Mouse (Mus musculus) heart, adult 2 months (tissue): ENCODE data around the gene Cracr2a. TPM values are rescaled to one million over a fixed set of nuclear protein-coding genes. Genes with fewer than 3 reads are reported as not detected.

Experiments
- DNase-seq, 2 experiments: peaks; one replicate each; pipeline ENCODE4 v3.0.0; 2021
- H3K27ac ChIP-seq: fragments of 200-600 bp; 2 replicates; pipeline ENCODE4 v1.8.1; 2022
- H3K27me3 ChIP-seq: fragments of 200-500 bp; 2 replicates; pipeline ENCODE4 v1.6.1; 2012; ENCODE audit warnings: mild to moderate bottlenecking, low read length, inconsistent platforms, mixed read lengths; ENCODE audit not compliant: control insufficient read depth, insufficient read depth
- H3K36me3 ChIP-seq: fragments of 200-500 bp; 2 replicates; pipeline ENCODE4 v1.6.1; 2012; ENCODE audit warnings: low read length, inconsistent platforms; ENCODE audit not compliant: control insufficient read depth, insufficient read depth
- H3K4me1 ChIP-seq: fragments of 200-500 bp; 2 replicates; pipeline ENCODE4 v1.6.1; 2011; ENCODE audit warnings: low read length; ENCODE audit not compliant: control insufficient read depth, insufficient read depth
- H3K4me3 ChIP-seq: fragments of 200-600 bp; 2 replicates; pipeline ENCODE4 v1.8.1; 2022
- H3K79me2 ChIP-seq: fragments of 200-500 bp; replicated peaks from 2 replicates; pipeline ENCODE4 v1.6.1; 2012; ENCODE audit warnings: mild to moderate bottlenecking, inconsistent platforms, low read length, moderate library complexity, mixed read lengths; ENCODE audit not compliant: control insufficient read depth, insufficient read depth
- H3K9ac ChIP-seq: fragments of 200-500 bp; 2 replicates; pipeline ENCODE4 v1.6.1; 2012; ENCODE audit warnings: low read depth, mild to moderate bottlenecking, control low read depth, inconsistent platforms, low read length, mixed read lengths
- CTCF ChIP-seq: fragments of 200-600 bp; IDR thresholded peaks from 2 replicates; pipeline ENCODE4 v1.8.1; 2022; ENCODE audit warnings: antibody characterized with exemption, mild to moderate bottlenecking, moderate library complexity
- EP300 ChIP-seq: fragments of 200-500 bp; IDR thresholded peaks from 2 replicates; pipeline ENCODE4 v1.6.1; 2011; ENCODE audit warnings: low read depth, low read length, control low read depth; ENCODE audit not compliant: insufficient read depth
- POLR2A ChIP-seq: fragments of 200-500 bp; IDR thresholded peaks from 2 replicates; pipeline ENCODE4 v1.6.1; 2011; ENCODE audit warnings: mild to moderate bottlenecking, low read depth, low read length, control low read depth; ENCODE audit not compliant: insufficient read depth
- WGBS: fragments of 180-500 bp; shearing (Covaris S2); methylation state at CpG from one replicate; pipeline ENCODE4 v1.1.7; 2018; 5-methylcytosine and 5-hydroxymethylcytosine counted together
- intact Hi-C: fragments of 180-260 bp; cut with DNase I; formaldehyde crosslinking; loops from one replicate; pipeline ENCODE4 v1.15.1; 2025
- polyA plus RNA-seq: library from polyadenylated mRNA; depleted of rRNA; stranded (reverse); fragments of >200 nt; gene quantifications from 2 replicates; pipeline ENCODE4 v1.2.3, GENCODE M21; 2012; rRNA removed
- total RNA-seq, 2 experiments: library from RNA; stranded (reverse); gene quantifications; 2 replicates each; pipeline ENCODE4 v1.2.3; 2021

The Cracr2a gene
- total and polyA plus RNA-seq, 3 experiments = 1.1 to 1.4 (median 1.4) TPM

- intact Hi-C loops = no loop called here
Observed at GRCm38 (mm10) chr6:127723126-127723525, 162.0 kb downstream of the Cracr2a start.

More at GRCm38 (mm10) chr6:127723126-127723525, 162.0 kb downstream of the Cracr2a start:
- no peak overlapping the region for H3K27ac ChIP-seq
- H3K36me3 ChIP-seq = no peaks in the 10 kb centered on the region
- H3K9ac ChIP-seq = no peak overlapping the region
- no peak for TF ChIP-seq POLR2A
- no peak for TF ChIP-seq EP300
- no peak for TF ChIP-seq CTCF
- no peaks in the 10 kb centered on the region for H3K27me3 ChIP-seq
- no peak for DNase-seq
- no peak overlapping the region for H3K4me3 ChIP-seq
- H3K4me1 ChIP-seq = no peaks in the 10 kb centered on the region
- H3K79me2 ChIP-seq = no peaks in the 10 kb centered on the region
- WGBS = 51% methylated on average over 8 of the region's 8 CpGs

Other genes starting within 250 kb of the Cracr2a start
- 1 to 10 TPM; 7.0 to 8.2 TPM for gene Parp11, start 114.5 kb upstream of the Cracr2a start, total RNA-seq
- 5.3 and 10.0 TPM in 2 replicates for gene Parp11, start 114.5 kb upstream of the Cracr2a start, polyA plus RNA-seq
- not detected for gene Prmt8, start 208.1 kb downstream of the Cracr2a start, total RNA-seq
- 0.06 TPM in 1 of 2 replicates, not detected in the other for gene Prmt8, start 208.1 kb downstream of the Cracr2a start, polyA plus RNA-seq